Mouse (Mus musculus): ENCODE results near the gene Cog4. TPM values are rescaled to one million over a fixed set of nuclear protein-coding genes. Genes with fewer than 3 reads are reported as not detected.
A peak's percentile ranks its signal among the peaks of the same experiment; 100 is the strongest.
"Not testable (repeated sequence)": the region's sequence is repeated elsewhere in the genome, so short reads cannot be mapped to it uniquely, and the experiment has no call there.

Gene Cog4
- polyA plus RNA-seq, 1 experiment from 2014 or later, result 75.6 TPM

- Histone ChIP-seq H3K4me3 (ENCODE audit: low read depth, low read length) (peak overlapping the region; percentile 96), H3K4me2 (ENCODE audit: low read depth, severe bottlenecking) (peak overlapping the region; percentile 84), H3K27me3 (ENCODE audit: control insufficient read depth, insufficient read depth, low read length) (no peaks in the 10 kb centered on the region), H3K9ac (ENCODE audit: low read length) (peak overlapping the region; percentile 97), H3K27ac (replicated peaks; ENCODE audit: low read depth, low read length) (peak overlapping the region; percentile 75), H3K36me3 (ENCODE audit: control insufficient read depth, insufficient read depth, low read length) (peaks cover 24% of the 10 kb centered on the region), H3K9me3 (ENCODE audit: control insufficient read depth, low read length) (no peaks in the 10 kb centered on the region), H3K4me1 (ENCODE audit: control insufficient read depth, insufficient read depth, low read length) (peaks cover 6% of the 10 kb centered on the region)
- ATAC-seq (ENCODE audit: insufficient number of reproducible peaks, low FRiP score, low TSS enrichment, low read depth) (no peak), DNase-seq (ENCODE audit: low spot score) (peak; percentile 25)
- WGBS, result 10% methylated on average over 17 of the region's 17 CpGs
These were observed 487 bp upstream of the Cog4 start for GRCm38 (mm10) chr8:110845821-110846404.

- no peak for ATAC-seq (ENCODE audit: insufficient number of reproducible peaks, low FRiP score, low TSS enrichment, low read depth)
- H3K9ac ChIP-seq (ENCODE audit: low read length), result peak overlapping the region; percentile 97
- no peaks in the 10 kb centered on the region for H3K9me3 ChIP-seq (ENCODE audit: control insufficient read depth, low read length)
- peak overlapping the region; percentile 75; the same call in 1 of the 2 replicates for H3K27ac ChIP-seq (replicated peaks; ENCODE audit: low read depth, low read length)
- DNase-seq (ENCODE audit: low spot score), result no peak
- peaks cover 6% of the 10 kb centered on the region for H3K4me1 ChIP-seq (ENCODE audit: control insufficient read depth, insufficient read depth, low read length)
- H3K4me3 ChIP-seq (ENCODE audit: low read depth, low read length), result peak overlapping the region; percentile 96
- peak overlapping the region; percentile 51 for H3K4me2 ChIP-seq (ENCODE audit: low read depth, severe bottlenecking)
- peaks cover 23% of the 10 kb centered on the region for H3K36me3 ChIP-seq (ENCODE audit: control insufficient read depth, insufficient read depth, low read length)
- H3K27me3 ChIP-seq (ENCODE audit: control insufficient read depth, insufficient read depth, low read length), result no peaks in the 10 kb centered on the region
- WGBS, result 2% methylated on average over 13 of the region's 13 CpGs
These were observed 760 bp downstream of the Cog4 start for GRCm38 (mm10) chr8:110847171-110847549.

GRCm38 (mm10) chr8:110847645-110848495 lies 1.5 kb downstream of the Cog4 start:
- H3K4me3 ChIP-seq (ENCODE audit: low read depth, low read length), result peak overlapping the region; percentile 96
- no peak overlapping the region for H3K27ac ChIP-seq (replicated peaks; ENCODE audit: low read depth, low read length)
- peak overlapping the region; percentile 13; the same call in 1 of the 2 replicates for H3K9ac ChIP-seq (ENCODE audit: low read length)
- ATAC-seq (ENCODE audit: insufficient number of reproducible peaks, low FRiP score, low TSS enrichment, low read depth), result no peak
- H3K9me3 ChIP-seq (ENCODE audit: control insufficient read depth, low read length), result no peaks in the 10 kb centered on the region
- H3K27me3 ChIP-seq (ENCODE audit: control insufficient read depth, insufficient read depth, low read length), result no peaks in the 10 kb centered on the region
- WGBS, result 64% methylated on average over 14 of the region's 14 CpGs
- H3K4me2 ChIP-seq (ENCODE audit: low read depth, severe bottlenecking), result peak overlapping the region; percentile 51
- H3K4me1 ChIP-seq (ENCODE audit: control insufficient read depth, insufficient read depth, low read length), result peaks cover 6% of the 10 kb centered on the region
- peaks cover 20% of the 10 kb centered on the region for H3K36me3 ChIP-seq (ENCODE audit: control insufficient read depth, insufficient read depth, low read length)
- DNase-seq (ENCODE audit: low spot score), result no peak

DNA sequence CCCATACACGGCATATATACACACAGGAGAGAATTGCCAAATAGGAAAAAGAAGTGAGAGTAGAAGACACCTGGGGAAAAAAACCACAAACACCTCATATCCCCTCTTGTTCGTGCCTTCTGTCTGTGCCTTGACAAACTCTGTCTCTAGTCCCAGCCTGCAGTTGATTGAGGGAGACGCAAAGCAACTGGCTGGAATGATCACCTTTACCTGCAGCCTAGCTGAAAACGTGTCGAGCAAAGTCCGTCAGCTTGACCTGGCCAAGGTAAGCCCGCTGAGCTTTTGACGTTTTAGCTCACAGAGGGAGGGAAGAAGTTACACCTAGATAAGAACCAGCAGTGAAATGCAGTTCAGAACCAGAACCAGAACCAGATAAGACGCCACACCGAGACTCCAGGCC lies 4.8 kb downstream of the Cog4 start:
- no peaks in the 10 kb centered on the region for H3K9me3 ChIP-seq (ENCODE audit: control insufficient read depth, low read length)
- DNase-seq (ENCODE audit: low spot score), result no peak
- no peaks in the 10 kb centered on the region for H3K27me3 ChIP-seq (ENCODE audit: control insufficient read depth, insufficient read depth, low read length)
- ATAC-seq (ENCODE audit: insufficient number of reproducible peaks, low FRiP score, low TSS enrichment, low read depth), result no peak
- H3K4me3 ChIP-seq (ENCODE audit: low read depth, low read length), result no peak overlapping the region
- peaks cover 6% of the 10 kb centered on the region for H3K4me1 ChIP-seq (ENCODE audit: control insufficient read depth, insufficient read depth, low read length)
- H3K36me3 ChIP-seq (ENCODE audit: control insufficient read depth, insufficient read depth, low read length), result peaks cover 24% of the 10 kb centered on the region
- 93% methylated on average over 10 of the region's 10 CpGs for whole genome bisulfite sequencing
- H3K4me2 ChIP-seq (ENCODE audit: low read depth, severe bottlenecking), result no peak overlapping the region
- H3K9ac ChIP-seq (ENCODE audit: low read length), result no peak overlapping the region
- H3K27ac ChIP-seq (replicated peaks; ENCODE audit: low read depth, low read length), result no peak overlapping the region

- not testable (repeated sequence) for H3K9me3 ChIP-seq (ENCODE audit: control insufficient read depth, low read length); H3K27ac ChIP-seq (replicated peaks; ENCODE audit: low read depth, low read length); ATAC-seq (ENCODE audit: insufficient number of reproducible peaks, low FRiP score, low TSS enrichment, low read depth); H3K4me3 ChIP-seq (ENCODE audit: low read depth, low read length); H3K9ac ChIP-seq (ENCODE audit: low read length); H3K4me2 ChIP-seq (ENCODE audit: low read depth, severe bottlenecking); DNase-seq (ENCODE audit: low spot score); H3K4me1 ChIP-seq (ENCODE audit: control insufficient read depth, insufficient read depth, low read length); H3K27me3 ChIP-seq (ENCODE audit: control insufficient read depth, insufficient read depth, low read length)
- WGBS, result 96% methylated on average over 3 of the region's 4 CpGs
- peaks cover 33% of the 10 kb centered on the region for H3K36me3 ChIP-seq (ENCODE audit: control insufficient read depth, insufficient read depth, low read length)
These were observed 9.7 kb downstream of the Cog4 start for GRCm38 (mm10) chr8:110856073-110856472.

- no peak overlapping the region for H3K9ac ChIP-seq (ENCODE audit: low read length)
- DNase-seq (ENCODE audit: low spot score) (no peak), ATAC-seq (ENCODE audit: insufficient number of reproducible peaks, low FRiP score, low TSS enrichment, low read depth) (no peak)
- H3K4me2 ChIP-seq (ENCODE audit: low read depth, severe bottlenecking), result no peak overlapping the region
- H3K36me3 ChIP-seq (ENCODE audit: control insufficient read depth, insufficient read depth, low read length), result peaks cover 29% of the 10 kb centered on the region
- H3K27me3 ChIP-seq (ENCODE audit: control insufficient read depth, insufficient read depth, low read length), result no peaks in the 10 kb centered on the region
- H3K4me3 ChIP-seq (ENCODE audit: low read depth, low read length), result no peak overlapping the region
- H3K27ac ChIP-seq (replicated peaks; ENCODE audit: low read depth, low read length), result no peak overlapping the region
- H3K4me1 ChIP-seq (ENCODE audit: control insufficient read depth, insufficient read depth, low read length), result no peaks in the 10 kb centered on the region
- 91% methylated on average over 4 of the region's 5 CpGs for WGBS
- H3K9me3 ChIP-seq (ENCODE audit: control insufficient read depth, low read length), result no peaks in the 10 kb centered on the region
These were observed 10.5 kb downstream of the Cog4 start for GRCm38 (mm10) chr8:110856760-110857461.

- no peak for DNase-seq (ENCODE audit: low spot score)
- no peaks in the 10 kb centered on the region for H3K9me3 ChIP-seq (ENCODE audit: control insufficient read depth, low read length)
- no peak overlapping the region for H3K27ac ChIP-seq (replicated peaks; ENCODE audit: low read depth, low read length)
- no peak overlapping the region for H3K9ac ChIP-seq (ENCODE audit: low read length)
- H3K36me3 ChIP-seq (ENCODE audit: control insufficient read depth, insufficient read depth, low read length), result peaks cover 17% of the 10 kb centered on the region
- no peak overlapping the region for H3K4me3 ChIP-seq (ENCODE audit: low read depth, low read length)
- no peak overlapping the region for H3K4me2 ChIP-seq (ENCODE audit: low read depth, severe bottlenecking)
- WGBS, result 85% methylated on average over 7 of the region's 7 CpGs
- no peak for ATAC-seq (ENCODE audit: insufficient number of reproducible peaks, low FRiP score, low TSS enrichment, low read depth)
- no peaks in the 10 kb centered on the region for H3K27me3 ChIP-seq (ENCODE audit: control insufficient read depth, insufficient read depth, low read length)
- no peaks in the 10 kb centered on the region for H3K4me1 ChIP-seq (ENCODE audit: control insufficient read depth, insufficient read depth, low read length)
These were observed 13.5 kb downstream of the Cog4 start for GRCm38 (mm10) chr8:110859651-110860501.
